In the genomic region with DNA sequence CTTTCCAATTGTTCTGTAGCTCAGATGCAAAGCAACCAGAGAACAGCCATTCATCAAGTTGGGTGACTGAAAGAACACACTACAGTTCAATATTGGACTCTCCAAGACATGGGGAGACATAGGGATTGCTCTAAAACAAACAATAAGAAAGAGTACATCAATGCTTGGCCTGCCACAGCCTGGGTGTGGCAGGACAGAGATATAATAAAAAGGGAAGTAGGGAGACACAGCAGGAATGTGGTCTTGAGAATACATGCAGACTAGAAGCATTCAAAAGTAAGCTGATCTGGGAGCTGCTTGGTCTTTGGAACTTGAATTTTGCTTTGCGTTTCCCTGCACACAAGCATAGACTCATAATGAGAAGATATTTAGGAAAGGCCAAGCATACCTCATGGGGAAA, we compare ENCODE assay signal across 33 mouse cellular contexts. TPM values are rescaled to one million over a fixed set of nuclear protein-coding genes. Genes with fewer than 3 reads are reported as not detected.
"Had no signal": no experiment of that assay in that cellular context is flagged by ENCODE, and none has a peak within 500 bp of the region (broad histone marks: within the 10 kb centered on the region; RNA-seq: fewer than 3 reads in every experiment).

No protein-coding gene starts in this region.

- H3K4me1 ChIP-seq: limb, embryonic 10.5 days; limb, embryonic 12.5 days; limb, embryonic 13.5 days; limb, embryonic 15.5 days; liver, embryonic 12.5 days; liver, embryonic 13.5 days; liver, embryonic 15.5 days; lung, embryonic 15.5 days; megakaryocyte, embryonic 14.5 days; midbrain, embryonic 10.5 days; midbrain, embryonic 12.5 days; midbrain, embryonic 13.5 days; midbrain, embryonic 15.5 days had no signal

- H3K9ac ChIP-seq: limb, embryonic 12.5 days; limb, embryonic 13.5 days; limb, embryonic 15.5 days; liver, embryonic 12.5 days; liver, embryonic 13.5 days; liver, embryonic 14.5 days; liver, embryonic 15.5 days; liver, postnatal 0 days; lung, embryonic 14.5 days; lung, embryonic 15.5 days; midbrain, embryonic 12.5 days; midbrain, embryonic 13.5 days; midbrain, embryonic 15.5 days had no signal

- H3K9me3 ChIP-seq: limb, embryonic 10.5 days; limb, embryonic 12.5 days; limb, embryonic 13.5 days; limb, embryonic 15.5 days; liver, embryonic 12.5 days; liver, embryonic 13.5 days; liver, embryonic 15.5 days; lung, embryonic 15.5 days; megakaryocyte, embryonic 14.5 days; midbrain, embryonic 10.5 days; midbrain, embryonic 12.5 days; midbrain, embryonic 13.5 days; midbrain, embryonic 15.5 days had no signal

- H3K4me3 ChIP-seq: limb, embryonic 10.5 days; limb, embryonic 12.5 days; limb, embryonic 13.5 days; limb, embryonic 15.5 days; liver, embryonic 12.5 days; liver, embryonic 13.5 days; liver, embryonic 15.5 days; lung, embryonic 15.5 days; megakaryocyte, embryonic 14.5 days; midbrain, embryonic 10.5 days; midbrain, embryonic 12.5 days; midbrain, embryonic 13.5 days; midbrain, embryonic 15.5 days; myocyte had no signal

- H3K27me3 ChIP-seq: limb, embryonic 12.5 days; limb, embryonic 13.5 days; limb, embryonic 15.5 days; liver, embryonic 12.5 days; liver, embryonic 13.5 days; liver, embryonic 15.5 days; lung, embryonic 15.5 days; megakaryocyte, embryonic 14.5 days; midbrain, embryonic 12.5 days; midbrain, embryonic 13.5 days; midbrain, embryonic 15.5 days had no signal

- H3K36me3 ChIP-seq: limb, embryonic 10.5 days; limb, embryonic 12.5 days; limb, embryonic 13.5 days; limb, embryonic 15.5 days; liver, embryonic 12.5 days; liver, embryonic 13.5 days; liver, embryonic 15.5 days; lung, embryonic 15.5 days; midbrain, embryonic 10.5 days; midbrain, embryonic 12.5 days; midbrain, embryonic 13.5 days; midbrain, embryonic 15.5 days had no signal

- H3K27ac ChIP-seq: limb, embryonic 10.5 days; limb, embryonic 12.5 days; limb, embryonic 13.5 days; limb, embryonic 15.5 days; liver, embryonic 12.5 days; liver, embryonic 13.5 days; liver, embryonic 14.5 days; liver, embryonic 15.5 days; lung, embryonic 15.5 days; macrophage; midbrain, embryonic 10.5 days; midbrain, embryonic 12.5 days; midbrain, embryonic 13.5 days; midbrain, embryonic 15.5 days had no signal

- DNase-seq: left cerebral cortex, postnatal 4 days; liver; liver, embryonic 13.5 days; liver, postnatal 0 days; lung, adult 18-20 months; lung, adult 2 months; lung, embryonic 14.5 days; lung, postnatal 10 days; lung, postnatal 14 days; lung, postnatal 36 days; lung, postnatal 4 days; midbrain, embryonic 14.5 days had no signal

RNA-seq across cellular contexts. Expression of gene Arsj, which starts 18.7 kb away (rescaled TPM):
- total RNA-seq: liver, adult 2 months; megakaryocyte progenitor cell, adult 5-6 weeks; megakaryocyte, adult 5-6 weeks; megakaryocyte-erythroid progenitor cell, adult 5-6 weeks; monocyte, adult 5-6 weeks had no signal
- polyA plus RNA-seq: liver, adult 2 months; liver, embryonic 12.5 days; liver, embryonic 13.5 days; liver, embryonic 14.5 days; liver, embryonic 16.5 days; liver, postnatal 0 days; macrophage had no signal
